Mouse (Mus musculus): ENCODE data around the gene Mfsd5. TPM values are rescaled to one million over a fixed set of nuclear protein-coding genes. Genes with fewer than 3 reads are reported as not detected.

The Mfsd5 gene
- polyA plus RNA-seq, 1 experiment from 2014 or later, result 74.2 TPM

- peak; percentile 58 for ATAC-seq
- WGBS, result 5% methylated on average over 24 of the region's 24 CpGs
- no peak overlapping the region for H3K27ac ChIP-seq (ENCODE audit: low read length)
- H3K9me3 ChIP-seq (ENCODE audit: control insufficient read depth, low read length), result no peaks in the 10 kb centered on the region
- peak overlapping the region; percentile 77 for H3K9ac ChIP-seq (ENCODE audit: low read depth, low read length)
- no peaks in the 10 kb centered on the region for H3K27me3 ChIP-seq (replicated peaks; ENCODE audit: control insufficient read depth, insufficient read depth, low read length)
- H3K36me3 ChIP-seq (ENCODE audit: control insufficient read depth, insufficient read depth, low read length), result 0 out of 2 replicates have a peak, but pooled peaks cover 12% of the 10 kb centered on the region
- peak overlapping the region; percentile 86 for H3K4me2 ChIP-seq (ENCODE audit: low read depth, low read length)
- peaks cover 9% of the 10 kb centered on the region; the same call in 1 of the 2 replicates for H3K4me1 ChIP-seq (ENCODE audit: control insufficient read depth, insufficient read depth, low read length)
- peak overlapping the region; percentile 77 for H3K4me3 ChIP-seq (ENCODE audit: low read length)
Observed at GRCm38 (mm10) chr15:102296368-102297006, 17.2 kb downstream of the Mfsd5 start.

GRCm38 (mm10) chr15:102302542-102302941 is 23.3 kb downstream of the Mfsd5 start:
- Histone ChIP-seq H3K27me3 (replicated peaks; ENCODE audit: control insufficient read depth, insufficient read depth, low read length) (no peaks in the 10 kb centered on the region), H3K4me1 (ENCODE audit: control insufficient read depth, insufficient read depth, low read length) (0 out of 2 replicates have a peak, but pooled peaks cover 3% of the 10 kb centered on the region), H3K9me3 (ENCODE audit: control insufficient read depth, low read length) (no peaks in the 10 kb centered on the region), H3K4me3 (ENCODE audit: low read length) (no peak overlapping the region), H3K9ac (ENCODE audit: low read depth, low read length) (no peak overlapping the region), H3K4me2 (ENCODE audit: low read depth, low read length) (no peak overlapping the region), H3K27ac (ENCODE audit: low read length) (no peak overlapping the region), H3K36me3 (ENCODE audit: control insufficient read depth, insufficient read depth, low read length) (peaks cover 28% of the 10 kb centered on the region; the same call in 1 of the 2 replicates)
- 78% methylated on average over 6 of the region's 6 CpGs for WGBS
- ATAC-seq, result no peak

DNA sequence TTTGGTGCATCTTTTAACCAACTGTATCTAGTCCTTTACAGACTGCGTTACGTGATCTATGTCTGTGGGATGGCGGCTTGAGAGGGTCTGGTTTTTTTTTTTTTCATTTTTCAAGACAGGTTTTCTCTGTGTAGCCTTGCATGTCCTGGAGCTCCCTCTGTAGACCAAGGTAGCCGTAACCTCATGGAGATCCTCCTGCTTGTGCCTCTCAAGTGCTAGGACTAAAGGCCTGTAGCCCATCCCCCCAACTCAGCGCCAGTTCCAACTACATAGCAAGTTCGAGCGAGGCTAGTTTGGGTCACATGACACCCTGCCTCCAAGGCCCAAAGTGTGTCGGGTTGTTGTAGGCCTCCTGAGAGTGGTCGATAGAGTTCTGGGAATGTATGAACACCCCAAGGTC is 29.5 kb downstream of the Mfsd5 start:
- no peak overlapping the region for H3K4me2 ChIP-seq (ENCODE audit: low read depth, low read length)
- no peak overlapping the region for H3K27ac ChIP-seq (ENCODE audit: low read length)
- H3K27me3 ChIP-seq (replicated peaks; ENCODE audit: control insufficient read depth, insufficient read depth, low read length), result no peaks in the 10 kb centered on the region
- no peak for ATAC-seq
- H3K4me1 ChIP-seq (ENCODE audit: control insufficient read depth, insufficient read depth, low read length), result 0 out of 2 replicates have a peak, but pooled peaks cover 3% of the 10 kb centered on the region
- no peak overlapping the region for H3K4me3 ChIP-seq (ENCODE audit: low read length)
- H3K36me3 ChIP-seq (ENCODE audit: control insufficient read depth, insufficient read depth, low read length), result peaks cover 23% of the 10 kb centered on the region; the same call in 1 of the 2 replicates
- H3K9me3 ChIP-seq (ENCODE audit: control insufficient read depth, low read length), result no peaks in the 10 kb centered on the region
- H3K9ac ChIP-seq (ENCODE audit: low read depth, low read length), result no peak overlapping the region
- 86% methylated on average over 9 of the region's 9 CpGs for WGBS

DNA sequence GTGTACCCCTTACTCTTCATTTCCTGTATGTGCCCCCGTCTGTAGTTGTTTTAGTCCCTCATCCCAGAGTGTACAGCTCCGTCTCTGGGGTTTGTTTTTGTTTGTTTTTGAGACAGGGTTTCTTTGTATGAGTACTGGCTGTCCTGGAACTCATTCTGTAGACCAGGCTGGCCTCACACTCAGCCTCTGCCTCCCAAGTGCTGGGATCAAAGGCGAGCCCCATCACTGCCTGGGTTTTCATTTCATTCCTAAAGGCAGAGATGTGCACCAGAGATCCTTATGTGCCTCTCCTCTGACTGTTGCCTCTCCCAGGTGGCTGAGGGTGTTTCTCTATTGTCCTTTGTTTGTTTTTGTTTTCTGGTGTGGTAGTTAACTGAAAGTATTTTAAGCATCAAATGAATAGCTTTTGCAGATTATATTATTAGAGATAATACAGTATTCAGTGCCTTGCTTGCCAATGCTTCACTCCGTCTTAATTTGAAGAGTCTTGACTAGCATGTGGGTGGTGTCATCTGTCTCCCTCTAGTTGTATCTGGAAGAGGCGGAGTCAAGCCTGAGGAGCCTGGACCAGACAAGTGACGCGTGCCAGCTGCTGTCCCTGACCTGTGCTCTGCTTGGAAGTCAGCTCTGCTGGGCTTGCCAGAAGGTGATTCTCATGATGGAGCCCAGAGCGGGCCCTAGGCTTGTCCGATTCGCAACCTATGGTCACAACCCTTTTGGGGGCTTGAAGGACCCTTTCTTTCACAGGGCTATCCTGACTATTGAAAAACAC is 31.0 kb downstream of the Mfsd5 start:
- H3K9ac ChIP-seq (ENCODE audit: low read depth, low read length), result no peak overlapping the region
- no peaks in the 10 kb centered on the region for H3K27me3 ChIP-seq (replicated peaks; ENCODE audit: control insufficient read depth, insufficient read depth, low read length)
- no peak overlapping the region for H3K4me2 ChIP-seq (ENCODE audit: low read depth, low read length)
- H3K27ac ChIP-seq (ENCODE audit: low read length), result no peak overlapping the region
- H3K9me3 ChIP-seq (ENCODE audit: control insufficient read depth, low read length), result no peaks in the 10 kb centered on the region
- peak; percentile 68; the same call in 1 of the 2 replicates for ATAC-seq
- H3K4me1 ChIP-seq (ENCODE audit: control insufficient read depth, insufficient read depth, low read length), result 0 out of 2 replicates have a peak, but pooled peaks cover 3% of the 10 kb centered on the region
- H3K36me3 ChIP-seq (ENCODE audit: control insufficient read depth, insufficient read depth, low read length), result peaks cover 20% of the 10 kb centered on the region
- WGBS, result 59% methylated on average over 10 of the region's 10 CpGs
- H3K4me3 ChIP-seq (ENCODE audit: low read length), result no peak overlapping the region

DNA sequence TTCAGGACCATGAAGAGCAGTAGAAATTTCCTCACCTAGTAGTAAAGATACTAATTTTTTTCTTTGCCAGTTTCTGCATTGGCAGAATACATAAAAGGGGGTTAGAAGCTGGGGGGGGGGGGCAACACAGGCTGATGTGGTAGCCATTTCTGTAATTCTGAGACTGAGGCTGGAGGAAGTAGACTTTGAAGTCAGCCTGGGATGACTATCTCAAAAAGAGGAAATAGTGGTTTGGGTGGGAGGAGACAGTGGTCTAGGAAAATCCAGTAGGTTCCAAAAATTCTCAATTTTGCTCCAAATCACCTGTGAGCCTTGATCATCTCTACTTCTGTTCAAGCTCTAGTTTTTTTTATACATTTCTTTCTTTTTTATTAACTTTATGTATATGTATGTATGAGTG is 32.2 kb downstream of the Mfsd5 start:
- Histone ChIP-seq H3K4me2 (ENCODE audit: low read depth, low read length) (no peak overlapping the region), H3K27ac (ENCODE audit: low read length) (no peak overlapping the region), H3K36me3 (ENCODE audit: control insufficient read depth, insufficient read depth, low read length) (peaks cover 16% of the 10 kb centered on the region), H3K4me3 (ENCODE audit: low read length) (no peak overlapping the region), H3K27me3 (replicated peaks; ENCODE audit: control insufficient read depth, insufficient read depth, low read length) (no peaks in the 10 kb centered on the region), H3K4me1 (ENCODE audit: control insufficient read depth, insufficient read depth, low read length) (0 out of 2 replicates have a peak, but pooled peaks cover 3% of the 10 kb centered on the region), H3K9me3 (ENCODE audit: control insufficient read depth, low read length) (no peaks in the 10 kb centered on the region), H3K9ac (ENCODE audit: low read depth, low read length) (no peak overlapping the region)
- ATAC-seq, result no peak

DNA sequence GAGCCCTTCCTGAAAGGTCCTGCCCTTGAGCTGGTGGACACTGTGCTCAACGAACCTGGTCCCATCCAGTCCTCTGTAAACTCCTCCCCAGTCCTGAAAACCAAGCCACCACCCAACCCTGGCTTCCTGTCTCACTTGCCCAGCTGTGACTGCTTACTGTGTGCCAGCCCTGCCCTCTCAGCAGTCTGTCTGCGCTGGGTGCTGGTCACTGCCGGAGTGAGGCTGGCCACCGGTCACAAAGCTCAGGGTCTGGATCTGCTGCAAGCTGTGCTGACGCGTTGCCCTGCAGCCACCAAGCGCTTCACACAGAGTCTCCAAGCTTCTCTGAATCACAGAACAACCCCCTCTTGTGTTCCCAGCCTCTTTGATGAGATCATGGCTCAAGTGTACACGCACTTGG is 36.0 kb downstream of the Mfsd5 start:
- 88% methylated on average over 8 of the region's 8 CpGs for WGBS
- Histone ChIP-seq H3K36me3 (ENCODE audit: control insufficient read depth, insufficient read depth, low read length) (peaks cover 19% of the 10 kb centered on the region), H3K9ac (ENCODE audit: low read depth, low read length) (no peak overlapping the region), H3K9me3 (ENCODE audit: control insufficient read depth, low read length) (no peaks in the 10 kb centered on the region), H3K4me3 (ENCODE audit: low read length) (no peak overlapping the region), H3K27me3 (replicated peaks; ENCODE audit: control insufficient read depth, insufficient read depth, low read length) (no peaks in the 10 kb centered on the region), H3K4me1 (ENCODE audit: control insufficient read depth, insufficient read depth, low read length) (no peaks in the 10 kb centered on the region), H3K27ac (ENCODE audit: low read length) (no peak overlapping the region), H3K4me2 (ENCODE audit: low read depth, low read length) (no peak overlapping the region)
- ATAC-seq, result no peak

GRCm38 (mm10) chr15:102316263-102316662 is 37.0 kb downstream of the Mfsd5 start:
- H3K9me3 ChIP-seq (ENCODE audit: control insufficient read depth, low read length), result no peaks in the 10 kb centered on the region
- H3K27ac ChIP-seq (ENCODE audit: low read length), result no peak overlapping the region
- ATAC-seq, result no peak
- H3K4me2 ChIP-seq (ENCODE audit: low read depth, low read length), result no peak overlapping the region
- H3K9ac ChIP-seq (ENCODE audit: low read depth, low read length), result no peak overlapping the region
- H3K4me1 ChIP-seq (ENCODE audit: control insufficient read depth, insufficient read depth, low read length), result no peaks in the 10 kb centered on the region
- H3K27me3 ChIP-seq (replicated peaks; ENCODE audit: control insufficient read depth, insufficient read depth, low read length), result no peaks in the 10 kb centered on the region
- peaks cover 20% of the 10 kb centered on the region for H3K36me3 ChIP-seq (ENCODE audit: control insufficient read depth, insufficient read depth, low read length)
- no peak overlapping the region for H3K4me3 ChIP-seq (ENCODE audit: low read length)
- WGBS, result 85% methylated on average over 6 of the region's 6 CpGs

- Histone ChIP-seq H3K4me3 (ENCODE audit: low read length) (no peak overlapping the region), H3K9ac (ENCODE audit: low read depth, low read length) (no peak overlapping the region), H3K4me2 (ENCODE audit: low read depth, low read length) (0 out of 2 replicates have a peak overlapping the region, but pooled peaks have one; percentile 48), H3K27me3 (replicated peaks; ENCODE audit: control insufficient read depth, insufficient read depth, low read length) (no peaks in the 10 kb centered on the region), H3K4me1 (ENCODE audit: control insufficient read depth, insufficient read depth, low read length) (0 out of 2 replicates have a peak, but pooled peaks cover 7% of the 10 kb centered on the region), H3K27ac (ENCODE audit: low read length) (no peak overlapping the region), H3K36me3 (ENCODE audit: control insufficient read depth, insufficient read depth, low read length) (peaks cover 12% of the 10 kb centered on the region), H3K9me3 (ENCODE audit: control insufficient read depth, low read length) (no peaks in the 10 kb centered on the region)
- WGBS, result 74% methylated on average over 12 of the region's 12 CpGs
- ATAC-seq, result no peak
Observed at GRCm38 (mm10) chr15:102324654-102325473, 45.6 kb downstream of the Mfsd5 start.
